Mouse (Mus musculus) forebrain, embryonic 10.5 days (tissue): Measurements from ENCODE around the gene Ttc33. TPM values are rescaled to one million over a fixed set of nuclear protein-coding genes. Genes with fewer than 3 reads are reported as not detected.
"Not testable (repeated sequence)": the region's sequence is repeated elsewhere in the genome, so short reads cannot be mapped to it uniquely, and the experiment has no call there.

Experiments
- DNase-seq: peaks from one replicate; pipeline ENCODE4 v3.0.0-alpha.2; 2017; ENCODE audit warnings: low spot score; ENCODE audit errors: extremely low spot score
- H3K27ac ChIP-seq: fragments of 300-500 bp; sonication (generic); 2 replicates; pipeline ENCODE4 v1.5.1; 2016; ENCODE audit warnings: mild to moderate bottlenecking
- H3K27me3 ChIP-seq: fragments of 300-500 bp; sonication (generic); 2 replicates; pipeline ENCODE4 v1.6.1; 2016; ENCODE audit warnings: mild to moderate bottlenecking; ENCODE audit not compliant: poor library complexity, severe bottlenecking
- H3K36me3 ChIP-seq: fragments of 300-500 bp; sonication (generic); replicated peaks from 2 replicates; pipeline ENCODE4 v1.6.1; 2016; ENCODE audit warnings: mild to moderate bottlenecking, moderate library complexity
- H3K4me1 ChIP-seq: fragments of 300-500 bp; sonication (generic); 2 replicates; pipeline ENCODE4 v1.6.1; 2016
- H3K4me3 ChIP-seq: fragments of 300-500 bp; sonication (generic); 2 replicates; pipeline ENCODE4 v1.5.1; 2016; ENCODE audit warnings: mild to moderate bottlenecking, moderate library complexity
- H3K9me3 ChIP-seq: fragments of 300-500 bp; sonication (generic); 2 replicates; pipeline ENCODE4 v1.6.1; 2016; ENCODE audit warnings: mild to moderate bottlenecking, moderate library complexity
- WGBS: fragments of 180-500 bp; shearing (Covaris S2); methylation state at CpG from one replicate; pipeline ENCODE4 v1.1.7; 2016; 5-methylcytosine and 5-hydroxymethylcytosine counted together
- polyA plus RNA-seq: library from polyadenylated mRNA; unstranded; fragments of >200 nt; fragmentation: Nextera tagmentation; extraction: Ambion mirVana; gene quantifications from 2 replicates; pipeline ENCODE4 v1.2.1, GENCODE M21; 2016

The Ttc33 gene
- polyA plus RNA-seq, 1 experiment from 2014 or later: 34.1 TPM

DNA sequence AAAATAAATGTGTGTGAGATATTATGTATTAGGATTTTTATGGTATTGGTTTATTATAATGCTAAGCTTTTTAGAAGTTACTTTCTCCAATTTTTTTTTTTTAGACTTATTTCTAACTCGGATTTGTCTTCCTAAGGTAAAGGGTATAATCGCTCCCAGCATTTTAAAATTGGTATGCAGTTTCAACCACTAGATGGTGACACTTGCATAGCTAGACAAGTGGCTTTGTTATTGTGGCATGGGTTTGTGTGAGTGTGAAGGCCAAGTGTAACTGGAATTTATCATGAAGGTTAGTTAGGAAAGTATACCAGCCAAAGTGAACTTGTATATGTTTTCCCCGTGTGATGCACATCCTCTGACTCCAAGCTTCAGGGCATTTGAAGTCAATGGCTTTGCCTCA, 8.5 kb downstream of the Ttc33 start:
- Histone ChIP-seq H3K4me3 (no peak overlapping the region), H3K4me1 (no peaks in the 10 kb centered on the region), H3K27ac (no peak overlapping the region), H3K9me3 (no peaks in the 10 kb centered on the region), H3K36me3 (peaks cover 17% of the 10 kb centered on the region), H3K27me3 (no peaks in the 10 kb centered on the region)
- WGBS: 85% methylated on average over 3 of the region's 3 CpGs
- no peak for DNase-seq

DNA sequence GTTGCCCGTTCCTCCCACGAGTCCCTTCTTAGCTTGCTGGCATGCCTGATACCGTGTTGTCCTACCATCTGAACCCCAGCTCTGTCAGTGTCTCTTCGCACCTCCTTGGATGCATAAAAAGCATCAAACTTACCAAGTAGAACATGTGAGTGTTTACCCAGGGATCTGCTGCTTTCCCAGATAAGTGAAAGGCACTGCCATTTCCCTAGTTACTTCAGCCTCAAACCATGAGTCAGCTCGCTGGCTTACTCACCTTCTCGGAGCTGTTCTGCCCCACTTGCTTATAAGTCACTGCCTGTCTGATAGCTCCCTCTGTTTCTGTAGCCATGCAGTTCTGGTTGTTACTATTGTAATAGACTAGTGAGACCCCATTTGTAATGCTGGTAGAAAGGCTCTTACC, 9.1 kb downstream of the Ttc33 start:
- no peak for DNase-seq
- 91% methylated on average over 6 of the region's 6 CpGs for WGBS
- peaks cover 17% of the 10 kb centered on the region for H3K36me3 ChIP-seq
- H3K27ac ChIP-seq: no peak overlapping the region
- H3K27me3 ChIP-seq: no peaks in the 10 kb centered on the region
- H3K4me1 ChIP-seq: no peaks in the 10 kb centered on the region
- H3K9me3 ChIP-seq: no peaks in the 10 kb centered on the region
- H3K4me3 ChIP-seq: no peak overlapping the region

DNA sequence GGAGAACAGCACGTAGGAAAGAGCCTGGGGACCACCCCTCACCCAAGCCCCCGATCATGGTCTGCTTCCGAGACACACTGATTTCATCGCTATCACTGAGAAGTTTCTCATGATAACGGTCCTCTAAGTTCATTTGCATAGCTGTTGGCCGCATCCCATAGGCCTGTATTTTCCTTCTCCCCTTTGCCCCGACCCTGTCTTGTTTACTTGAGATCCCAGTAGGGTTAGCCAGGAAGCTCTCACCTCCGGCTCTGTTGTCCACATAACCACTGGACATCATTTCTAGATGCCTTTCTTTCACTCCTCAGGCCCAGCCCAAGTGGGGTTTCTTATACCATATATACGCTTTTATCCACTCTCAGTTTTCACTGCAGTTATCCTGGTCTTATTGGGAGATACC, 9.6 kb downstream of the Ttc33 start:
- no peaks in the 10 kb centered on the region for H3K9me3 ChIP-seq
- no peak for DNase-seq
- no peak overlapping the region for H3K4me3 ChIP-seq
- no peaks in the 10 kb centered on the region for H3K4me1 ChIP-seq
- H3K36me3 ChIP-seq: peaks cover 14% of the 10 kb centered on the region
- no peak overlapping the region for H3K27ac ChIP-seq
- 89% methylated on average over 9 of the region's 9 CpGs for whole genome bisulfite sequencing
- no peaks in the 10 kb centered on the region for H3K27me3 ChIP-seq

DNA sequence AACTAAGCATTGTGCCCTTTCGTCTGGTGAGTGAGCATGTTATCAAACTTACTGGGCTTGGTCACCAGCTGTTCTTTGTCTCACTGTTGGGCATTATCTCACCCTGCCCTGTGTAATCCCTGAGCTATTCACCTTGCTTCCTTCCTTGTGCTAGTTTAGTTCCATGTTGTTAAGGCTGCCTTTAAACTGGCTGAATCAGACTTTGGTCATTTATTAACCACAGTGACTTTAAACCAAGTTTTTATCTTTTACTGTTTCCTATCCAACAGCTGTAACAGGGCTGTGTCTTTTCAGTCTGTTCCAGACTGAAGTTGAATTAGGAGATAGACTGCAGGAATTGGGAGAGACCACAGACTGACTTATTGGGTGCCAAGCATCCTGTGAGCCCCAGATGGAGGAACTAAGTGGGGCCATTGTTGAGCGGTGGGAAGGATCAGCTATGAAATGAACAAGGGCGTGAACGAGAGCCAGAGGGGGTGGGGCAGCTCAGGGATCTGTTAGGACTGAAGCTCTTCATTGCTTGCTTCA, 10.7 kb downstream of the Ttc33 start:
- no peaks in the 10 kb centered on the region for H3K27me3 ChIP-seq
- H3K9me3 ChIP-seq: no peaks in the 10 kb centered on the region
- 83% methylated on average over 4 of the region's 4 CpGs for WGBS
- peaks cover 8% of the 10 kb centered on the region for H3K36me3 ChIP-seq
- H3K27ac ChIP-seq: no peak overlapping the region
- DNase-seq: no peak
- H3K4me1 ChIP-seq: no peaks in the 10 kb centered on the region
- no peak overlapping the region for H3K4me3 ChIP-seq

DNA sequence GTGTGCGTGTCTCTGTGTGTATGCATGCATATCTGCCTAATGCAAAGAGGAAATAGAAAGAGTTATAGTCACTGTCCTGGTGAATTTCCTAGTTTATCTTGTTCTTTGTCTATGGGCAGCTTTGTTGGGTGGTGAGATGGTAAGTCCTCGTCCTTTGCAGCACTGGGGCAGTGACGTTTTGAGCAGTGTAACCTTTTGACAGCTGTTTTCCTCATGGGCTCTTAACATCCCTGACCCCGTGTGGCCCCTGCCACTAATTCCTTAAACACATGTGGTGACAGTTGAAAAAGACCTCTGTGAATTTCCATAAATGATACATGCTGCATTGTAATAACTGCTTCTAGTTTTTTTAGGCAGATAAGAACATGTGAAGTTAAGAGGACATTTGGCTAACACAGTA, 11.4 kb downstream of the Ttc33 start:
- Histone ChIP-seq H3K27ac (no peak overlapping the region), H3K4me1 (no peaks in the 10 kb centered on the region), H3K36me3 (peaks cover 7% of the 10 kb centered on the region; the same call in 1 of the 2 replicates), H3K4me3 (no peak overlapping the region), H3K27me3 (no peaks in the 10 kb centered on the region), H3K9me3 (no peaks in the 10 kb centered on the region)
- 85% methylated on average over 4 of the region's 4 CpGs for WGBS
- no peak for DNase-seq

- no peak overlapping the region for H3K27ac ChIP-seq
Observed at GRCm38 (mm10) chr15:5205222-5205621, 19.9 kb downstream of the Ttc33 start.

GRCm38 (mm10) chr15:5209116-5209515, 23.8 kb downstream of the Ttc33 start:
- Histone ChIP-seq H3K27ac (no peak overlapping the region), H3K4me1 (no peaks in the 10 kb centered on the region), H3K9me3 (no peaks in the 10 kb centered on the region), H3K36me3 (0 out of 2 replicates have a peak, but pooled peaks cover 5% of the 10 kb centered on the region), H3K4me3 (no peak overlapping the region), H3K27me3 (no peaks in the 10 kb centered on the region)
- DNase-seq: no peak
- 99% methylated on average over 3 of the region's 3 CpGs for WGBS

More at GRCm38 (mm10) chr15:5205222-5205621, 19.9 kb downstream of the Ttc33 start:
- Histone ChIP-seq H3K9me3 (peaks cover 5% of the 10 kb centered on the region; the same call in 1 of the 2 replicates), H3K36me3 (peaks cover 4% of the 10 kb centered on the region; the same call in 1 of the 2 replicates), H3K4me1 (no peaks in the 10 kb centered on the region), H3K4me3 (no peak overlapping the region), H3K27me3 (no peaks in the 10 kb centered on the region)
- no peak for DNase-seq
- 87% methylated on average over 9 of the region's 9 CpGs for WGBS

- Histone ChIP-seq H3K27ac (no peak overlapping the region), H3K27me3 (no peaks in the 10 kb centered on the region), H3K4me3 (no peak overlapping the region), H3K9me3 (no peaks in the 10 kb centered on the region), H3K4me1 (no peaks in the 10 kb centered on the region), H3K36me3 (no peaks in the 10 kb centered on the region)
- DNase-seq: no peak
- WGBS: 96% methylated on average over 6 of the region's 6 CpGs
Observed at GRCm38 (mm10) chr15:5220491-5220890, 35.2 kb downstream of the Ttc33 start.

- H3K4me3 ChIP-seq, DNase-seq, H3K36me3 ChIP-seq, H3K9me3 ChIP-seq, H3K27me3 ChIP-seq, H3K4me1 ChIP-seq, H3K27ac ChIP-seq: not testable (repeated sequence)
- 88% methylated on average over 10 of the region's 10 CpGs for WGBS
Observed at GRCm38 (mm10) chr15:5230746-5231145, 45.4 kb downstream of the Ttc33 start.

DNA sequence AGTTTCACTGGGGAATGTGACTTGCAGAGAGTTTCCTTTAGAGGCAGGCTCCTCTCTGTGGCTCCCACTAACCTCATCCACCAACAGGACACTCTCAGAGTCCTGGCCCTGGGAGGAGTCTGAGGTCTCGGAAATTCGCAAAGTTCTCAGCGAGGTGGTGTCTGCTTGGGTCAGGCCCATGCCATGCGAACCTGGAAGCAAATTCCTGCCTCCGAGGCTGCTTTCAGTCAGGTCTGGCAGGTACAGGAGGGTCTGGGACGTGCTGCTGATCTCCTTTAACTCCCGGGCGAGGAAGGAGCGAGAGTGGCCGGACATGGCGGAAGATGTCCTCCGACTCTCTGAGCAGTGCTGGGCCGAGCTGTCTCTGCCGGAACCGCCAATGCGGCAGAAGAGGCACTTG, 49.3 kb downstream of the Ttc33 start:
- H3K27me3 ChIP-seq: peaks cover under 1% of the 10 kb centered on the region; the same call in 1 of the 2 replicates
- WGBS: 90% methylated on average over 16 of the region's 16 CpGs
- H3K36me3 ChIP-seq: no peaks in the 10 kb centered on the region
- H3K4me1 ChIP-seq: no peaks in the 10 kb centered on the region
- DNase-seq: no peak
- no peak overlapping the region for H3K27ac ChIP-seq
- no peak overlapping the region for H3K4me3 ChIP-seq
- no peaks in the 10 kb centered on the region for H3K9me3 ChIP-seq

DNA sequence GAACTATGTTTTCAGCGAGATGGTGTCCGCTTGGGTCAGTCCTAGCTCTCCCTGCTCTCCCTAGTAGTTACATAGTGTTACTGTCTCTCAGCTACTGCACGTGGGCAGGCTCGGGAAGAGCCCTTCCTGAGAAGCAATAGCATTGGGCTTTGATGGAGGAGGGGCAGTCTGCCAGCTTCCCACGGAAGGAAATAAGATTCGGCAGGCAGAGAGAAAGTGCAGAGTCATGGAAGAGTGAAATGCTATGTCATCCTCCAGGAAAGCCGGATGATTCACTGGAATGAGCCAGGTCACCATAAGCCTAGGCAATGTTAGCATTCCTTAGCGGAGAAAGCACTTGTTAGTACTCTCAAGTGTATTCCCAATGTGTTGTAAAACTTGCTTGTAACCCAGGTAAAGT, 50.2 kb downstream of the Ttc33 start:
- 69% methylated on average over 8 of the region's 8 CpGs for WGBS
- Histone ChIP-seq H3K4me1 (no peaks in the 10 kb centered on the region), H3K9me3 (no peaks in the 10 kb centered on the region), H3K27ac (no peak overlapping the region), H3K4me3 (no peak overlapping the region), H3K36me3 (no peaks in the 10 kb centered on the region), H3K27me3 (peaks cover 9% of the 10 kb centered on the region)
- DNase-seq: no peak

DNA sequence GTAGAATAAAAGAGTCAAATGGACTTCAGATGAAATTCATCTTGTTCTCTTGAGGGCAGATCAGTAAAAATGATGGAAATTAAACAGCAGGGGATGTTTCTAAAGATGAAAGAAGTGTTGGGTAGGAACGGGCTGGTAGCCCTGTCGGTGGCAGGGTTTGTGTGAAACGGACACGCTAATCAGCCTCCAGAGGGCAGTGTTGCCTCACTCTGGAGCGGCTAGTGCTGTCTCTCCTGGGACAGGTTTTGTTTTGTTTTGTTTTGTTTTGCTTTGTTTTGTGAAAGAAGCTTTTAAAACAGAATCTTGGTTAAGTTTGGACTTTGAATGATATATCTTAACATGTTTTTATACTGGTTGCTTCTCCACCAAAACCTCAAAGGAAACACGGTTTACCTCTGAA, 51.2 kb downstream of the Ttc33 start:
- DNase-seq: peak; percentile 53
- peaks cover 19% of the 10 kb centered on the region for H3K27me3 ChIP-seq
- no peaks in the 10 kb centered on the region for H3K9me3 ChIP-seq
- no peak overlapping the region for H3K27ac ChIP-seq
- WGBS: 17% methylated on average over 6 of the region's 6 CpGs
- H3K36me3 ChIP-seq: no peaks in the 10 kb centered on the region
- no peaks in the 10 kb centered on the region; the same call in 1 of the 2 replicates for H3K4me1 ChIP-seq
- no peak overlapping the region for H3K4me3 ChIP-seq

DNA sequence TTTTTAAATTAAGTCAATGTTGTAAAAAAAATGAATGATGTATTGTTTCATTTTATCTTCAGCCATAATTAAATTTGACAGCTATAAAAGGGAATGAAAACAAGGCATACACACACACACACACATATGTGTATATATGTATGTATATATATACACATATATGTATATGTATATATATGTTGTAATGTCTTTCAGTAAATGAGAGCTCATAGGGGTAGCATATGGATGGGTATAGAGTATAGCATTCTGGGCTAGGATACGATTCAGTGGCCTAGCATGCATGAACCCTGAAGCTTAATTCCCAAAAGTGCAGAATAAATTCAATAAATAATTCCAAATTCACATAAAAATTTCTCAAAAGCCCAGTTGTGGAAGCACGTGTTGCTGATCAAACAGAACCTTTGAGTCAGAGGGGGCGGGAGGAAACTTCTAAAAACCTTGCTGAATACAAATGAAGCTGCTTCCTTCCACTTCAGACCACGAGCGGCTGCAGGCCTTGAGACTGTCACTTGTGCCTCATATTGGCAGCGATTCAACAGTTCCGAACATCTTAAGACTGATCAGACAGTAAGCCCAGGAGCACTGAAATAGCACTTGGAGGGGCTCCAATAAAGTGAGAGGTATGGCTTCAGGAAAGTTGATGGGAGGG, 51.8 kb downstream of the Ttc33 start:
- DNase-seq: no peak
- Histone ChIP-seq H3K4me3 (no peak overlapping the region), H3K27me3 (peaks cover 25% of the 10 kb centered on the region), H3K4me1 (peaks cover 6% of the 10 kb centered on the region), H3K36me3 (no peaks in the 10 kb centered on the region), H3K27ac (no peak overlapping the region), H3K9me3 (no peaks in the 10 kb centered on the region)
- WGBS: 78% methylated on average over 7 of the region's 7 CpGs
